Mouse (Mus musculus) forebrain, embryonic 13.5 days (tissue): ENCODE data around the gene Ppm1b. TPM values are rescaled to one million over a fixed set of nuclear protein-coding genes. Genes with fewer than 3 reads are reported as not detected.

ENCODE experiments used
- polyA plus RNA-seq: library from polyadenylated mRNA; unstranded; fragments of >200 nt; fragmentation: Nextera tagmentation; extraction: Ambion mirVana; gene quantifications from 2 replicates; pipeline ENCODE4 v1.2.1, GENCODE M21; 2015

Gene Ppm1b
- polyA plus RNA-seq, 1 experiment from 2014 or later, result 90.4 TPM

Other genes with a start within 250 kb of the Ppm1b start
- gene Lrpprc, start 166.0 kb upstream of the Ppm1b start, polyA plus RNA-seq, result 36.5 and 44.6 TPM in 2 replicates
- 0.39 and 0.54 TPM in 2 replicates for gene Slc3a1, start 71.6 kb downstream of the Ppm1b start, polyA plus RNA-seq
- 44.0 and 46.0 TPM in 2 replicates for gene Prepl, start 133.5 kb downstream of the Ppm1b start, polyA plus RNA-seq
- 15.3 and 17.0 TPM in 2 replicates for gene Camkmt, start 133.8 kb downstream of the Ppm1b start, polyA plus RNA-seq